Mouse (Mus musculus) megakaryocyte, adult 5-6 weeks (primary cell): ENCODE measurements around the gene Meis2. TPM values are rescaled to one million over a fixed set of nuclear protein-coding genes. Genes with fewer than 3 reads are reported as not detected.

Source experiments
- ATAC-seq: 2 replicates; pipeline ENCODE4 v1.8.0; 2016; ENCODE audit warnings: mild to moderate bottlenecking, inconsistent platforms; ENCODE audit not compliant: poor library complexity, severe bottlenecking
- total RNA-seq, 2 experiments: library from RNA; stranded (forward) in 1 of 2; stranded (reverse) in 1 of 2; fragments of 153-499, 151-499 nt in 1 of 2; fragments of 221-1000, 200-1000 nt in 1 of 2; gene quantifications; 2 replicates each; pipeline versions ENCODE4 v1.2.3 to v1.2.4; 2015 to 2017

Gene Meis2
- total RNA-seq, 2 experiments from 2014 or later = not detected

GRCm38 (mm10) chr2:115962113-115962512 lies 103.5 kb downstream of the Meis2 start:
- ATAC-seq = no peak

DNA sequence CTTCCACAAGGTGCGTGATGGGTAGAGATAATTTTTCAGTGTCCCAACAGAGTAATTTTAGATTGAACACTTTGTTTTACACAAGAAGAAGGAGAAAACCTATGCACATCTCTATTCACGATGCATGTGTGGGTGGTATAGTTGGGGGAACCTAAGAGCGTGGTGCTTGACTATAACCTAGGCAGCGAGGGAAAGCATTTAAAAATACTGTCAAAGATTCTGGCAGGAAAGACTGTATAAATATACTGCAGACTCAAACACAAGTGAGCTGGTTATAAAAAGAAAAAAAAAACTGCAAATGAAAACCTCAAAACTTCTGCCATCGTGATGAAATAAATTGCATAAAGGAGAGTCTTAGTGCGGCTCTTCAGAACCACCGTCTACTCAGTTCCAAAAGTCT lies 105.0 kb downstream of the Meis2 start:
- no peak for ATAC-seq

DNA sequence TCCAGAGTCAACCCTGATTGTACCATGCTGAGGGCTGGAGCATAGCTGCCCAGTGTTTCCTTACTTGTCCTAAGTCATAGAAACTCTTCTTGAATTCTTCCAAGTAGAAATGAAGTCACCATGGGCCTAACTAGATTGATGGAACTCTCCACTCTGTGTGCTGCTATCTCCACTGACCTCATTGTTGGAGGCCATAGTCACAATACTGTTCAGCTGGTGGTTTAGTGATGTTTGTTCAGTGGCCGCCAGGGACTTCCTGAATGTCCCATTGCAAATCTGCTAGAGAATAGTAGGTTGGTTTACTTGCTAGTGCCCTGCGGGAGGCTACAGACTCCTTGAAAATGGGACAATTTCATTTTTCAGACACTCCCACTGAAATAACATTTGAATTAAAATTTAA lies 108.9 kb downstream of the Meis2 start:
- ATAC-seq = no peak

- ATAC-seq = no peak
Measured at GRCm38 (mm10) chr2:115950645-115951044, 115.0 kb downstream of the Meis2 start.

DNA sequence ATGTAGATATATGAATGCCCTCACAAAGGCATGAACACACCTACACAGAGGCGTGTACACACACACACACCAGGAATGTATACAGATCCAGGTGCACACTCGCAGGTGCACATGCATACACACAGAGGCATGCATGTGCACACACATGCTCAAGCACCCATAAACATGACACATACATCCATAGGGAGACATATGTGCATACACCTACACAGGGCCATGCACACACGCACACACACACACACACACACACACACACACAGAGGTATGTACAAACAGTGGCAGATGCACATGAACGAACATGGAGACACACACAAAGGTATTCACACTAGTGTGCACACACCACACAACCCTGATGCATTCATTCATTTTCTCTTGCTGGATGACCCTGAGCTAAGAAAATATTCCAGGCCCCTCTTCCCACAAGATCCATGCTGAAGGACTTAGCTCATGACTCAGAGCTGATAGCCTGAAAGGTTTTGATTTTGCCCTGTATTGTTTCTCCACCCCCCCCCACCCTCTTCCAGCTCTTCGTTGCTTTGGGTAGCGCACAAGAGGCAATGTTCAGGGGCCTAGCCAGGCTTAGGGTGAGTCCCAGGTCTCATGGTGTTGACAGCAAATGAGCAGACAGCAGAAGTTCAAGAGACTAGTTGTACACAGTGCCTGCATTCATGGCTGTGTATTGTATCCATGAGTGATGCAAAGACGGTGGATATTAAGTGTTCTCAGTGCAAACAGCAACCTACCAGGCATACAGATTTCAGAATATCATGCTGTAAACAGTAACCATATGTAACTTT lies 116.8 kb downstream of the Meis2 start:
- ATAC-seq = no peak

- ATAC-seq = no peak
Measured at GRCm38 (mm10) chr2:115947714-115948226, 117.9 kb downstream of the Meis2 start.

DNA sequence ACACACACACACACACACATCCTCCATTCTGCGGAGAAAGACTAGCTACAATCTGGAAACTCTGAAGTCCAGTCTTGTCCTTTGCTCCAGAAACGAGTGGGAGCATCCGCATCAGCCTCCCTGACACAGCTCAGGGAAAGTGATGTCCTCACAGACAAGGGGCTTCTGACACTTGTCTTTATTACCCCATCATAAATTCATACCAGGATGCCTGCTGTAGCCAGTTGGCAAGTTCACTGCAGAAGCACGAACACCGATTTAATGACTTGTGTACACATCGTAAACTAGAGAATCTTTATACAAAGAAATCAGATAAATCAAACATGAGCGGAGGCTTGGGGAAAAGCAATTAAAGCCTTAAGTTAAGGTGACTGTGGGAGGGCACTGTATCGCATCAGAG lies 122.6 kb downstream of the Meis2 start:
- ATAC-seq = no peak

DNA sequence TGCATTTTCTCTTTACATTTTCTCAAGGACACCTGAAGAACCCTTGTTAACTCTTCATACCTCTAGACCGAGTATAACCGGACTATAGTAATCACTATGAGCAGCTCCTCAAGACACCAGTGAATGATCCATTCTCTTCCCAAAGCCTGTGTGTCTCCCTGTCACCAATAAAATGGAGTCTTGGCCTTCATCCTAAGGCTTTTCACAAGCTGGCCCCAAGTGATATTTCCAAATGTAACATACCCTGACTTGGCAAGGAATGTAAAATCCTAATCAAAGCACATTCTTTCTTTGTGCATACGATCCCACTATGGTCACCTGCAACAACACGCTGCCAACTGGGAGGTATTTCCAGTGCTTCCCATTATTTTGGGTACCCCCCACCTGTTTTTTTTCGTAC lies 125.8 kb downstream of the Meis2 start:
- no peak for ATAC-seq

DNA sequence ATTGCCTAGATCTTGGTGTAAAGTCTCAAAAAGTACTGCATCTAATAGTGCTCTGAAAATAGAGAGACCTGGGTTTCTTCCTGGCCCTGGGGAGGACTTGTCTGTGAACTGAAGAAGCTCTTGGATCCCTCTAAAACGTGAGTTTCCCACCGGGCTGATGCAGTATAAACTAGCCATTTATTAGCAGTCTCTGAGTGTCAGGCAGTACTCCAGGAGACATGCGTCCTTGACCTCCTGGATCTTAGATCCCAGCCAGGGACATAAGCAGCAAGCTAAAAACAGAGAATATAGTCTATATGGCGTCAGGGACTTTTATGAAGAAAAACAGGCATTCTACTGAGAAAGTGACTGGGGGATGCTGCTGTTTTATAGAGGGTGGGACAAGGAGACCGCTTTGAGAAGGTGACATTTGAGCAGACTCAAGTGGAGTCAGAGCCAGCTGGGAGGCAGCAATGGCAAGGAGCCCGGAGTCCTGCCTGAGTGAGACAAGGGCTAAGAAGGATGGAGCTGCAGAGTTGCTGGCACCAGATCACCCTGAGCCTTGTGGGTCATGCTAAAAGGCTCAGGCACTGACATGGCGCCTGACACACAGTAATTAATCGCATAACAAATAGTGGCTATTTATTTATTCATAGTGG lies 126.6 kb downstream of the Meis2 start:
- ATAC-seq = no peak

GRCm38 (mm10) chr2:115938296-115938695 lies 127.3 kb downstream of the Meis2 start:
- no peak for ATAC-seq

DNA sequence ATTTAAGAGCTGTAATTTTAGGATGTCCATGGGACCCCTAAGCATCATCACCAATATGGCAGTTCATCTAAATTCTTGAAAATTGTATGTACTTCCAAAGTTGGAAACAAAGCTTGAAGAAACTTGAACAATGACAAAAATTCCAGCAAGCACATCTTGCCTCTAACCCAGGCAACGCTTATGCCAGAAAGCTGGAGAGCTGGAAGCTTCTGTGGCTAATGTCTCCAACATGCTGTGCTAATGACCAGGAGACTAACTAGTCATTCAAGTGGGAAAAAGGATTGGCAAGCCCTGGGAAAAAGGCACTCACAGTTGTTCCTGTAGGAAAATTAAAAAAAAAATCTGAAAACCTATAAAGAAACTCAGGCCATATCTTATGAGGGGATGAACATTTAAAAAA lies 127.7 kb downstream of the Meis2 start:
- ATAC-seq = no peak

DNA sequence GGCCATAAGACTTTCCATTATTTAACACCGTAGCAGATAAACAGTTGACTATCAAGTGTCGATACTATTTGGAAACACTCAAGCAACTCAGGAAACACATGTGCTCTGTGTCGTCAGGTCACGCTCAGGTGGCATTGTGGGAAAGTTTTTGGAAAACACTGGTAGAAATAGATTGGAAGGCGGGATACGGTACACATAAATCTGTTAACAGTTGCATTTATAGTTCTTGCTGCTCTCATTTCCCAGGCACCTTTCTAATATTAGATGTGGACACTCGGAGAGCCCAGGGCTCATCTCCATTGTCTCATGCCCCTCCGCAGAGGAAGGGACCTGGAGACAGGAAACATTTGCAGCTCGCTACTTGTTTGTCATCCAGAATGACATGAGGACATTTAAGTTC lies 128.9 kb downstream of the Meis2 start:
- ATAC-seq = no peak

DNA sequence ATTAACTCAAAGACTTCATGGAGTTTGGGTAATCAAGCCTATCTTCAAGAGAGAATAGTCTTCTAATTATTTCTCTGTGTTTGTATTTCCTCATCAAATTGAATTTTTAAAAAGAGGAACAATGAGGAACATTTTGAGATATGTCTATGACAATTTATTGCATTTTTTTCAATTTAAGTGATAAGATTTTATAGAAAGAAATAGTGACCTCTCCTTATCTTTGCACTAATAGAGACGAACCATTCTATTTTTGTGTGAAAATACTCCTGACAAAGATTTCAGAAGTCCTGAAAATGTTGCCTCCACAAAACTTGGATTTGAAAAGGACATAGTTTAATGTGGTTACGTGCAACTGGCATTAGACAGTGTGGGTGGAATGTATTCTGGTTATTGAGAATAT lies 131.3 kb downstream of the Meis2 start:
- no peak for ATAC-seq

GRCm38 (mm10) chr2:115933259-115933658 lies 132.4 kb downstream of the Meis2 start:
- no peak for ATAC-seq

DNA sequence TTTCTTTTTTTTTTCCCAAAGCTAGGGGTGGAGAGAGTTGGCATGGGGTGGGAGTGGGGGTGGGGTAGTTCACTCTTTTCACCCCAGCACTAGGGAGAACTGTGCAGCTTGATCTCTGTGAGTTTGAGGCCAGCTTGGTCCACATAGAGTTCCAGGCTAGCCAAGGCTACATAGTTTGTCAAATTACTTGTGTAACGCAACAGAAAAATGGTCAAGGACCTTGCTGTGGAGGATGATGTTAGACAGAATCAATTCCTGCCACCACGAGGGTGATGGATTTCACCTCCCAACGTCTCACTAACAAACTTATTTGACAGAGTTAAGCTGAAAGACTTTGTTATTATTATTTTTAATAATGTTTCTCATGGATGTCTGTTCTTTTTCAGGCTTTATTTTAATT lies 139.9 kb downstream of the Meis2 start:
- ATAC-seq = no peak

DNA sequence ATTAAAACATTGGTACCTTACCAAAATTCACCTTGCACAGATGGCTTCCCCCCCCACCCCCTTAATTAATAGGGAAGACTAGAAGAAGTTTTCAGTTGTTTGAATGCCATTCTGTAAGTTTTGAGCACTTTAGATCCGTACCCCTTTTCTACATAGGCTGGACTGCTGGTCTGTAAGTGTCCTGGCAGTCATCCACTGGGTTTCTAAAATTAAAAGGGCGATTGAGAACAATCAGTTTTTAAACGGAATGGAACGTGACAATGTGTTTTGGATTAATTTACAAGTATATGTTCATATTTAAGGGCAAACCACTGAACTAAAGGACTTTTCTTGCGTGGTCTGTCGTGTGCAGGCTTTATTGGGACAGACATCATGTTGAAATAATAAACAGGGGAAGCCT lies 141.2 kb downstream of the Meis2 start:
- ATAC-seq = no peak

GRCm38 (mm10) chr2:115923247-115923646 lies 142.4 kb downstream of the Meis2 start:
- no peak for ATAC-seq

DNA sequence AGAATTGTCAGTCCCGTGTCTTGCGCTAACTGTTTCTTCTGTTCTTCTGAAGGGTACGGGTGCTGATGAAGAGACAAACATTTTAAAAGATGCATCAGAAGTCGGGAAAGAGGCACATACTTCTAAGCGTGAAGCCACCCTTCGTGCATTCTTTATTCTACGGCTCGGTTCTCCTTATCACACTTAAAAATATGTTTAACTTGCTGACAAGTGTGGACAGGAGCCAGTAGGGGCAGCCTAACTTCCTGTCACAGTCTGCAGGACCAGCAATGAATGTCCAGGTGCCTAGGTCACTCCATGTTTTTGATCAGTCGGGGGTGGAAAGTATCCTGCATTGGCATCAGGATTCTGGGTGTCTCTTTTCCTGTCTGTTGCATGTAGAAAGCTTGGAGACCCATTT lies 144.0 kb downstream of the Meis2 start:
- ATAC-seq = no peak

DNA sequence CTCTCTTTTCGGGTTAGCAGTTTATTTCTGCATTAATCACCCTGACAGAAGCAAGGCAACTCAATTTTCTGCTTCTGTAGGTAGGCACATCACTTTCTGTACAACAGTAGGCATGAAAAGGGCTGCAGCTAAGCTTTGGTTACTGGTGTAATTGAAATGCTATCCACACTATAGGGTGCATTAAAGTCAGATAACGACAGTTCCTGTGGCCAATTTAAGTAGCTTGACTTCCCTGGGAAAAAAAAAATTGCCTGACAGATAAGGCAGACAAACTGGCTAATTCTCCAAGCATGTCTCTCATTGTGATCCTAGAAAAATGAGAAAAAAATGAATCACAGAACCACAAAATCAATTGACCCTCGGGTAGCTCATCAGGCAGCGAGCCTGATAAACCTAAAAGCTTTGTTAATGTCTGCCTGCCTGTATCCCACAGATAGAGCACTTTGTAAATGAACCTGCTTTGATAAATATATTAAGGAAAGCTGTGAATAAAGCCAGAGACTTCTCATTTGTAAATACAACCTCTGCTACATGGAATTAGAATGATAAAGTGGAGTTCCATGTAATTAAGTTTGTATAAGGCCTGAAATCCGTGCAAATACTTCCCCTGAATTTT lies 145.2 kb downstream of the Meis2 start:
- ATAC-seq = no peak

DNA sequence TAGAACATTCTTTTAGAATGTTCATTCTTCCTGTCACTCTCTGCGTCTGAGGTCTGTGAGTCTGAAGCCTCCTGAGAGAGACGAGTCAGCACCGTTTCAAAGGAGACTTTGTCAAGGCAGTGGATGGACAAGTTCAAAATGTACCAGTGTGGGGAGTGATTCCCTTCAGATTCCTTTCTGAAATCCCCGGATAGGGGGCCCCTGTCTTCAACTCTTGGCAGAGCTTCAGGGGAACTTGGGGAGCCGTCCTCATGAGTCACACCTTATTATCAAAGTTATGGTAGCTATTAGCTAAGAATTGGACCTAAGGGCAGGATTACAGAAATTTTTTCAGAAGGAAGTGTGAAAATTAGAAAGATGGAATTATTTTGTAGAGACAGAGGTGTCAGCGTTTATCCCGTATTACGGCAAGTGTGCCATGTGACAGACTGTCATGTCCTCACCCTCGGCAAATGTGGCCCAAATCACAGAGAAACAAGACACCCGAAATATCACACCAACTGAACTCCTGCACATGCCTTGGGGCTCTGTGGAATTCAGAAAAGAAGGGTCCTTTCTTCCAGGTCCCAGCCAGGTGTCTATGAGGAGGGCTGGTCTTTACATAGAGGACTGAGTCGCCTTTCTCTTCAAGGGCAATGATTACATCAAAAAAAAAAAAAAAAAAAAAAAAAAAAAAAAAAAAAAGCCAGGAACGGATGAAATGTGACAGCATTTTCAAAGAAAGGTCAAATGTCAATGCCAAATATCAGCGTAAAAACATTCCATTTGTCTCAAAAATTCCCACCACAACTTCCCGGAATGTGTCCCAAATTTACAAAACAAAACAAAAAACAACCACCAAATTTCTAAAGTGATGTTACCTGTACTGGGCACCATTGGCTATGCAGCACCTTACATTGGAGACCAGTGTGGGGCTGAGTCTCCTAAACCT lies 146.2 kb downstream of the Meis2 start:
- ATAC-seq = no peak

DNA sequence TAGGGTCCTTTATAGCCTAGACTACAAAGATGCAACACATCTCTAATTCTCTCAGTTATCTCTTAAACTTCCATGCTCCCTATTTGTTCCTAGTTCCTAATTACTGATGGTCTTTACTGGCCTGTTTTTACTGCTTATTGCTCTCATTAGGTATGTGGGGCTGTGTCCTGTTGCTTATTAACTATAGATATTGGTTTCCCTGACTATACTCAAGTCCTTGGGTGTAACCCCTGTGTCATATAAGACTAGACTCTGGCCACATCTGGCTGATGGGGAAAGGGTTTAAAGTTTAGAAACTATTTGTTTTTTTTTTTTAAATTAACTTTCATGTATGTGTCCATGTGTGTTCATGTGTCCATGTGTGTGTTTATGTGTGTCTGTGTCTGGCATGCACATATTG lies 147.1 kb downstream of the Meis2 start:
- ATAC-seq = no peak
